Mouse (Mus musculus): ENCODE data around the gene Scg3. TPM values are rescaled to one million over a fixed set of nuclear protein-coding genes. Genes with fewer than 3 reads are reported as not detected.

Gene Scg3
- polyA plus RNA-seq (2015; fragmentation: Nextera tagmentation; extraction: Ambion mirVana) = 123 and 125 TPM in 2 replicates

- peak; percentile 100 for ATAC-seq
- H3K27ac ChIP-seq (ENCODE audit: low read depth, low read length) = peak within 1 kb of the TSS; percentile 94
- H3K4me2 ChIP-seq (ENCODE audit: low read length) = peak within 1 kb of the TSS; percentile 47
- H3K4me1 ChIP-seq (ENCODE audit: control insufficient read depth, insufficient read depth, low read depth, low read length) = peaks cover 11% of the 10 kb centered on the region; the same call in 1 of the 2 replicates
- peak within 1 kb of the TSS; percentile 88 for H3K4me3 ChIP-seq (ENCODE audit: low read length)
- peak within 1 kb of the TSS; percentile 89 for H3K9ac ChIP-seq (ENCODE audit: low read depth, low read length)
- H3K36me3 ChIP-seq (ENCODE audit: control insufficient read depth, insufficient read depth, low read length) = no peaks in the 10 kb centered on the region
- 4% methylated on average over 42 of the region's 42 CpGs for WGBS
- H3K9me3 ChIP-seq (ENCODE audit: control insufficient read depth, low read length) = no peaks in the 10 kb centered on the region
- no peaks in the 10 kb centered on the region for H3K27me3 ChIP-seq (replicated peaks; ENCODE audit: control insufficient read depth, insufficient read depth, low read length)
These were observed at the start of gene Scg3 for GRCm38 (mm10) chr9:75683426-75684191. Scg3 (minus strand) TSS chr9:75684056.

- ATAC-seq = peak; percentile 77
- 43% methylated on average over 11 of the region's 11 CpGs for WGBS
- H3K36me3 ChIP-seq (ENCODE audit: control insufficient read depth, insufficient read depth, low read length) = no peaks in the 10 kb centered on the region
These were observed 36.3 kb upstream of the Scg3 start for GRCm38 (mm10) chr9:75719952-75720687.

GRCm38 (mm10) chr9:75719481-75719880 lies 35.6 kb upstream of the Scg3 start:
- WGBS = 76% methylated on average over 3 of the region's 3 CpGs
- ATAC-seq = no peak
- Histone ChIP-seq H3K4me2 (ENCODE audit: low read length) (no peak overlapping the region), H3K4me3 (ENCODE audit: low read length) (no peak overlapping the region), H3K9me3 (ENCODE audit: control insufficient read depth, low read length) (no peaks in the 10 kb centered on the region), H3K9ac (ENCODE audit: low read depth, low read length) (no peak overlapping the region), H3K4me1 (ENCODE audit: control insufficient read depth, insufficient read depth, low read depth, low read length) (no peaks in the 10 kb centered on the region), H3K27me3 (replicated peaks; ENCODE audit: control insufficient read depth, insufficient read depth, low read length) (no peaks in the 10 kb centered on the region), H3K36me3 (ENCODE audit: control insufficient read depth, insufficient read depth, low read length) (no peaks in the 10 kb centered on the region), H3K27ac (ENCODE audit: low read depth, low read length) (no peak overlapping the region)

More at GRCm38 (mm10) chr9:75719952-75720687, 36.3 kb upstream of the Scg3 start:
- Histone ChIP-seq H3K4me1 (ENCODE audit: control insufficient read depth, insufficient read depth, low read depth, low read length) (no peaks in the 10 kb centered on the region), H3K27ac (ENCODE audit: low read depth, low read length) (no peak overlapping the region), H3K9ac (ENCODE audit: low read depth, low read length) (no peak overlapping the region), H3K4me2 (ENCODE audit: low read length) (no peak overlapping the region), H3K27me3 (replicated peaks; ENCODE audit: control insufficient read depth, insufficient read depth, low read length) (no peaks in the 10 kb centered on the region), H3K4me3 (ENCODE audit: low read length) (no peak overlapping the region), H3K9me3 (ENCODE audit: control insufficient read depth, low read length) (no peaks in the 10 kb centered on the region)

DNA sequence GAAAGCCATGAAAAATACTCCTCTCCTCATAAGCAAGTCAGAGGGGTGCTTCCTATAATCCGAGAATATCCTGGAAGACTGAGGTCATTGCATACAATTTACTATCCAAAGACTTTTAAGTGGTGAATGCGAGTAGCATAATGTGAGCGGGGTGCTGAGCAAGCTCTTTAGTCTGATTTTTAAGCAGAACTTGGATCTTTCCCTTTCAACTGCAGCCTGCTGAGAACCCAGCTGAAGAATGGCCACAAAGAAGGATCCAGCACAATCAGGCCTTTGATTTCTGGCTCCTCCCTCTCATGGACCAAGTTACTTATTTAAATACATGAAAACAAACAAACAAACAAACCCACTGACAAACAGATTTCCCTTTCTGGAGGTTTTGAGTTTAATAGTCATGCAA lies 916 bp upstream of the Scg3 start:
- H3K4me1 ChIP-seq (ENCODE audit: control insufficient read depth, insufficient read depth, low read depth, low read length) = peaks cover 11% of the 10 kb centered on the region; the same call in 1 of the 2 replicates
- 44% methylated on average over 3 of the region's 3 CpGs for WGBS
- ATAC-seq = no peak
- no peaks in the 10 kb centered on the region for H3K36me3 ChIP-seq (ENCODE audit: control insufficient read depth, insufficient read depth, low read length)
- no peaks in the 10 kb centered on the region for H3K27me3 ChIP-seq (replicated peaks; ENCODE audit: control insufficient read depth, insufficient read depth, low read length)
- H3K4me3 ChIP-seq (ENCODE audit: low read length) = peak overlapping the region; percentile 88
- peak overlapping the region; percentile 47 for H3K4me2 ChIP-seq (ENCODE audit: low read length)
- peaks cover 2% of the 10 kb centered on the region; the same call in 1 of the 2 replicates for H3K9me3 ChIP-seq (ENCODE audit: control insufficient read depth, low read length)
- H3K27ac ChIP-seq (ENCODE audit: low read depth, low read length) = peak overlapping the region; percentile 94
- peak overlapping the region; percentile 89; the same call in 1 of the 2 replicates for H3K9ac ChIP-seq (ENCODE audit: low read depth, low read length)

DNA sequence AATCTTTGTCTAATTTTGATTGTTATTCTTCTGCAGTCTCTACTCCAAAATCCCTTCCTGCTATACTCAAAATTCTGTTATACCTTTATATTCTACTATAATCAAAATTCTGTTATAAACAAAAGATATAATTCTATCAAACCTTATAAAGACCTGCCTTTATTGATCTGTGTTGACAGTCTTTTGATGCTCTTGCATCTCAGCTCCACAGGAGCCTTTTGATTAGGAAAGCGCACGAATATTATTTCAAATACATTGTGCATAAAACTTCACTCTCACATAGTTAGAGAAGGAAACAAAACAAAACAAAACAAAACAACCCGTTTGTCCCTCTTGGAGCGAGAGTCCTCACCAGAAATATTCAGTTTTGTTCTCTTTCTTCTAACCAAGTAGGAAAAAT lies 436 bp upstream of the Scg3 start:
- Histone ChIP-seq H3K4me1 (ENCODE audit: control insufficient read depth, insufficient read depth, low read depth, low read length) (peaks cover 11% of the 10 kb centered on the region; the same call in 1 of the 2 replicates), H3K36me3 (ENCODE audit: control insufficient read depth, insufficient read depth, low read length) (no peaks in the 10 kb centered on the region), H3K9me3 (ENCODE audit: control insufficient read depth, low read length) (no peaks in the 10 kb centered on the region), H3K4me3 (ENCODE audit: low read length) (peak overlapping the region; percentile 88), H3K27me3 (replicated peaks; ENCODE audit: control insufficient read depth, insufficient read depth, low read length) (no peaks in the 10 kb centered on the region), H3K27ac (ENCODE audit: low read depth, low read length) (peak overlapping the region; percentile 94), H3K9ac (ENCODE audit: low read depth, low read length) (peak overlapping the region; percentile 89), H3K4me2 (ENCODE audit: low read length) (peak overlapping the region; percentile 47)
- no peak for ATAC-seq
- 50% methylated on average over 4 of the region's 4 CpGs for WGBS

GRCm38 (mm10) chr9:75680606-75681005 lies 3.2 kb downstream of the Scg3 start:
- peaks cover 11% of the 10 kb centered on the region for H3K36me3 ChIP-seq (ENCODE audit: control insufficient read depth, insufficient read depth, low read length)

DNA sequence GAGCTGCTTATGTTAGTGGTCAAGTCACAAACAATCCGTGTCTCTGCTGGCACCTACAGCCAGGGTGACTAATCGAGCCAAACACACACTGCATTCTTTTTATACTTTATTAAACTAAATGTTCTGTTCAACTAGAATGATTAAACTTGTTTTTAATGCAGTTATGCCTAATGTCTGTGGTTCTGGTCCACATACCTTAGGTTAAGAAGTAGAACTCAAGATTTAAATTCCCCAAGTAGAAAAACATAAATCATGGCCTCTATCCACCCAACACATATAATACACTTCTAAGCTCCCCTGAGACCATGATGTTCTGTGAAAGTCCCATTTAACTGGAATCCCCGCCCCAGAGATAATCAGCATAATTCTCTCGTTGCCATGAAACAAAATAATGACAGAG lies 4.2 kb downstream of the Scg3 start:
- no peak overlapping the region for H3K27ac ChIP-seq (ENCODE audit: low read depth, low read length)
- H3K4me1 ChIP-seq (ENCODE audit: control insufficient read depth, insufficient read depth, low read depth, low read length) = peaks cover 8% of the 10 kb centered on the region; the same call in 1 of the 2 replicates
- no peak overlapping the region for H3K4me2 ChIP-seq (ENCODE audit: low read length)
- no peaks in the 10 kb centered on the region for H3K27me3 ChIP-seq (replicated peaks; ENCODE audit: control insufficient read depth, insufficient read depth, low read length)
- 75% methylated on average over 4 of the region's 4 CpGs for WGBS
- H3K9ac ChIP-seq (ENCODE audit: low read depth, low read length) = no peak overlapping the region
- H3K4me3 ChIP-seq (ENCODE audit: low read length) = no peak overlapping the region
- peaks cover 16% of the 10 kb centered on the region for H3K36me3 ChIP-seq (ENCODE audit: control insufficient read depth, insufficient read depth, low read length)
- ATAC-seq = no peak
- H3K9me3 ChIP-seq (ENCODE audit: control insufficient read depth, low read length) = no peaks in the 10 kb centered on the region

More at GRCm38 (mm10) chr9:75680606-75681005, 3.2 kb downstream of the Scg3 start:
- Histone ChIP-seq H3K9ac (ENCODE audit: low read depth, low read length) (no peak overlapping the region), H3K27ac (ENCODE audit: low read depth, low read length) (no peak overlapping the region), H3K4me2 (ENCODE audit: low read length) (no peak overlapping the region), H3K27me3 (replicated peaks; ENCODE audit: control insufficient read depth, insufficient read depth, low read length) (no peaks in the 10 kb centered on the region), H3K9me3 (ENCODE audit: control insufficient read depth, low read length) (no peaks in the 10 kb centered on the region), H3K4me1 (ENCODE audit: control insufficient read depth, insufficient read depth, low read depth, low read length) (peaks cover 11% of the 10 kb centered on the region; the same call in 1 of the 2 replicates), H3K4me3 (ENCODE audit: low read length) (no peak overlapping the region)
- WGBS = 84% methylated on average over 5 of the region's 5 CpGs
- no peak for ATAC-seq

DNA sequence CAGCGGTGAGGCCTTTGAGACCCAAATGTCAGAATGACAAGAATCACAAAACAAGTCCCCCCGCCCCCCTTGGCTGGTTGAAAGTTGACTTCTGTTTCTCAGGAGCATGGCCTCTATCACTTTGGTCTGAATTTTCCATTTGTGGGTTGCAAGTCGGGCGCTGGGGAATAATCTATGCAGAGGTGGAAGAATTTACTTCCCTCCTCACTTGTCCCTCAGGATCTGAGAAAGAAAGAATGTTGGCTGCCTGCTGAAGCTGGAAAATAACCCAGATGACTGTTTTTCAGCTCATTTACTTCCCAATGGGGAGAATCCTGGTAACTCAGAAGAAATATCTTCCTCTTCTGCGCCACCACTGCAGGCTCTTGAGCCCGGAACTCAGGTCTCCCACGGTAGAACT lies 5.5 kb downstream of the Scg3 start:
- 69% methylated on average over 7 of the region's 7 CpGs for WGBS
- Histone ChIP-seq H3K27ac (ENCODE audit: low read depth, low read length) (peak overlapping the region; percentile 23; the same call in 1 of the 2 replicates), H3K4me3 (ENCODE audit: low read length) (no peak overlapping the region), H3K4me2 (ENCODE audit: low read length) (no peak overlapping the region), H3K27me3 (replicated peaks; ENCODE audit: control insufficient read depth, insufficient read depth, low read length) (no peaks in the 10 kb centered on the region), H3K9me3 (ENCODE audit: control insufficient read depth, low read length) (no peaks in the 10 kb centered on the region), H3K4me1 (ENCODE audit: control insufficient read depth, insufficient read depth, low read depth, low read length) (peaks cover 8% of the 10 kb centered on the region; the same call in 1 of the 2 replicates), H3K9ac (ENCODE audit: low read depth, low read length) (no peak overlapping the region), H3K36me3 (ENCODE audit: control insufficient read depth, insufficient read depth, low read length) (peaks cover 24% of the 10 kb centered on the region)
- no peak for ATAC-seq

GRCm38 (mm10) chr9:75676226-75676625 lies 7.6 kb downstream of the Scg3 start:
- Histone ChIP-seq H3K27ac (ENCODE audit: low read depth, low read length) (no peak overlapping the region), H3K36me3 (ENCODE audit: control insufficient read depth, insufficient read depth, low read length) (peaks cover 30% of the 10 kb centered on the region), H3K27me3 (replicated peaks; ENCODE audit: control insufficient read depth, insufficient read depth, low read length) (no peaks in the 10 kb centered on the region), H3K9ac (ENCODE audit: low read depth, low read length) (no peak overlapping the region), H3K4me3 (ENCODE audit: low read length) (no peak overlapping the region), H3K4me2 (ENCODE audit: low read length) (no peak overlapping the region), H3K4me1 (ENCODE audit: control insufficient read depth, insufficient read depth, low read depth, low read length) (no peaks in the 10 kb centered on the region), H3K9me3 (ENCODE audit: control insufficient read depth, low read length) (no peaks in the 10 kb centered on the region)
- no peak for ATAC-seq
- 78% methylated on average over 7 of the region's 7 CpGs for WGBS

Measured in hindbrain, embryonic 16.5 days (tissue).